Comparison of ENCODE assay signal across 25 mouse cellular contexts in the genomic region with DNA sequence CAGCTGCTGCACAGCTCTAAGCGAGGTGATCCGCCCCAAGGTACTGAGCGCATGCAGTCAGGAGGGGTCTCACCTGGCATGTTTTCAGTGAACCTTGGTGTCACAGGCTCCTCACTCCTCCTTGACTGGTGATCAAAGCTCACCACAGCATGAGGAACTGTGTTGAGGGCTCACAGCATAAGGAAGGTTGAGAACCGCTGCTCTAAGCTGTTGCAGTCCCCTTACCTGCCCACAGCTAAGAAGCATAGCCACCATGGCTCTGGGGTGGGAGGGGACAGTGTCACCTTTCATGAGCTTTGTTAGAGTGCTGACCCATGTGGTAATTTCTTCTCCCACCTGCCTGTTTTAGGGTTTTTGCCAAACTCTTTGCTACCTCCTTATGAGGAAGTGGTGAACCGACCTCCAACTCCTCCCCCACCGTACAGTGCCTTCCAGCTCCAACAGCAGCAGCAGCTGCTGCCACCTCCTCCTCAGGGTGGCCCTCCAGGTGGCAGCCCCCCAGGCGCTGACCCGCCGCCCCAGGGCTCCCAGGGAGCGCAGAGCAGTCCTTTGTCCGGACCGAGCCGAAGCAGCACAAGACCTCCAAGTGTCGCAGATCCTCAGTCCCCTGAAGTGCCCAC. TPM values are rescaled to one million over a fixed set of nuclear protein-coding genes. Genes with fewer than 3 reads are reported as not detected.
DNase-seq lines count a peak whose midpoint lies in the region; ATAC-seq and TF ChIP-seq lines count a peak whose summit lies in the region.
"Had no signal": no experiment of that assay in that cellular context is flagged by ENCODE, and none has a peak within 500 bp of the region (broad histone marks: within the 10 kb centered on the region; RNA-seq: fewer than 3 reads in every experiment).

No protein-coding gene starts in this region.

- peaks cover 67% of the 10 kb centered on the region for H3K36me3 ChIP-seq in heart, postnatal 0 days (replicated peaks; ENCODE audit: control insufficient read depth, insufficient read depth, low read length)
- H3K36me3 ChIP-seq in forebrain, embryonic 14.5 days (ENCODE audit: control insufficient read depth, insufficient read depth, low read length), result peaks cover 47% of the 10 kb centered on the region

- no peak overlapping the region for H3K4me3 ChIP-seq in heart, postnatal 0 days (ENCODE audit: low read depth, low read length)
- H3K4me3 ChIP-seq in forebrain, embryonic 14.5 days (ENCODE audit: low read depth, low read length), result no peak overlapping the region
- H3K4me3 ChIP-seq: forebrain, embryonic 13.5 days; heart, embryonic 10.5 days; hindbrain, embryonic 15.5 days; limb, embryonic 12.5 days; midbrain, embryonic 10.5 days had no signal

- 91% methylated on average over 14 of the region's 14 CpGs for WGBS in heart, postnatal 0 days
- 92% methylated on average over 14 of the region's 14 CpGs for WGBS in forebrain, embryonic 14.5 days

- intact Hi-C loops in heart, postnatal 14 days (cut with DNase I), result no loop called here

- DNase-seq in heart, postnatal 0 days (ENCODE audit: low spot score), result no peak
- no peak for DNase-seq in heart, postnatal 14 days
- peak; percentile 17 for DNase-seq in T-cell, adult 2 months (ENCODE audit: low spot score)
- peak; percentile 76 for DNase-seq in thymus, postnatal 14 days
- DNase-seq in forebrain, embryonic 14.5 days (ENCODE audit: low spot score), result no peak
- no peak for DNase-seq in embryo, embryonic 10.5 days (ENCODE audit: low spot score)
- DNase-seq: adrenal gland, postnatal 10 days; cerebellum, adult 18-20 months; cerebellum, postnatal 36 days; gastrocnemius, postnatal 14 days; heart, postnatal 36 days; kidney, postnatal 36 days; lung, postnatal 36 days had no signal

- no peaks in the 10 kb centered on the region for H3K9me3 ChIP-seq in heart, postnatal 0 days (replicated peaks; ENCODE audit: control insufficient read depth, low read length)
- no peaks in the 10 kb centered on the region for H3K9me3 ChIP-seq in forebrain, embryonic 14.5 days (replicated peaks; ENCODE audit: control insufficient read depth, low read length)
- H3K9me3 ChIP-seq: forebrain, embryonic 13.5 days; heart, embryonic 10.5 days; hindbrain, embryonic 15.5 days; limb, embryonic 12.5 days; midbrain, embryonic 10.5 days had no signal

- ATAC-seq in heart, postnatal 0 days (ENCODE audit: insufficient read depth, low read depth), result no peak
- ATAC-seq in megakaryocyte progenitor cell, adult 5-6 weeks (replicated peaks; ENCODE audit: poor library complexity), result peak; percentile 72
- ATAC-seq in forebrain, embryonic 14.5 days, result no peak
- ATAC-seq in CD4-positive, CD25-positive, alpha-beta regulatory T cell, adult 4 months, result no peak
- ATAC-seq: forebrain, embryonic 13.5 days; intestine, embryonic 16.5 days had no signal

- H3K4me2 ChIP-seq in heart, postnatal 0 days (ENCODE audit: low read depth, low read length), result no peak overlapping the region
- H3K4me2 ChIP-seq in forebrain, embryonic 14.5 days (ENCODE audit: low read length), result no peak overlapping the region
- H3K4me2 ChIP-seq: forebrain, embryonic 13.5 days; hindbrain, embryonic 15.5 days; limb, embryonic 12.5 days had no signal

- H3K4me1 ChIP-seq in heart, postnatal 0 days (ENCODE audit: control insufficient read depth, insufficient read depth), result no peaks in the 10 kb centered on the region
- H3K4me1 ChIP-seq in forebrain, embryonic 14.5 days (ENCODE audit: control insufficient read depth, insufficient read depth, low read length), result no peaks in the 10 kb centered on the region
- H3K4me1 ChIP-seq: forebrain, embryonic 13.5 days; hindbrain, embryonic 15.5 days; limb, embryonic 12.5 days; midbrain, embryonic 10.5 days had no signal

- no peak for TF ChIP-seq CTCF in heart, postnatal 0 days (IDR thresholded peaks at IDR 0.05; ENCODE audit: low read depth)

- no peak for TF ChIP-seq EP300 in heart, postnatal 0 days (IDR thresholded peaks at IDR 0.05; ENCODE audit: low read depth)

- H3K27me3 ChIP-seq in heart, postnatal 0 days (ENCODE audit: control insufficient read depth, insufficient read depth, low read length), result no peaks in the 10 kb centered on the region
- H3K27me3 ChIP-seq in forebrain, embryonic 14.5 days (replicated peaks; ENCODE audit: control insufficient read depth, insufficient read depth, low read length), result no peaks in the 10 kb centered on the region
- H3K27me3 ChIP-seq: forebrain, embryonic 13.5 days; hindbrain, embryonic 15.5 days; limb, embryonic 12.5 days had no signal

- H3K9ac ChIP-seq in heart, postnatal 0 days (replicated peaks; ENCODE audit: low read depth, low read length), result no peak overlapping the region
- H3K9ac ChIP-seq in forebrain, embryonic 14.5 days (ENCODE audit: low read length), result no peak overlapping the region
- H3K9ac ChIP-seq: forebrain, embryonic 13.5 days; hindbrain, embryonic 15.5 days; limb, embryonic 12.5 days; liver, embryonic 14.5 days had no signal

- H3K27ac ChIP-seq in heart, postnatal 0 days (ENCODE audit: low read depth), result peak overlapping the region; percentile 39; the same call in 1 of the 2 replicates
- H3K27ac ChIP-seq in forebrain, embryonic 14.5 days (ENCODE audit: low read depth, low read length), result no peak overlapping the region
- H3K27ac ChIP-seq: forebrain, embryonic 13.5 days; heart, embryonic 10.5 days; hindbrain, embryonic 15.5 days; limb, embryonic 12.5 days; liver, embryonic 14.5 days; midbrain, embryonic 10.5 days had no signal

RNA-seq across cellular contexts. Expression of a gene that starts 19.2 kb away (rescaled TPM):
- 0.08 and 3.9 TPM in 2 replicates for total RNA-seq in heart, postnatal 0 days (2014; rRNA removed; ENCODE audit: low replicate concordance)
- 0.68 and 0.88 TPM in 2 replicates for polyA plus RNA-seq in heart, postnatal 0 days (2015; fragmentation: Nextera tagmentation; extraction: Ambion mirVana)
- not detected for total RNA-seq in heart, postnatal 14 days (2021)
- total RNA-seq in megakaryocyte progenitor cell, adult 5-6 weeks (2015), result not detected in 2 replicates
- not detected in 2 replicates for total RNA-seq in megakaryocyte progenitor cell, adult 5-6 weeks (2017)
- not detected in 2 replicates for polyA plus RNA-seq in forebrain, embryonic 14.5 days (2014; fragmentation: Nextera tagmentation; extraction: Ambion mirVana)
- not detected for polyA plus RNA-seq in CD4-positive, CD25-positive, alpha-beta regulatory T cell, adult 4 months (2017; shearing (Covaris generic))
- total RNA-seq: gastrocnemius, postnatal 14 days; heart, postnatal 36 days; midbrain, postnatal 0 days had no signal
- polyA plus RNA-seq: embryonic facial prominence, embryonic 11.5 days; forebrain, embryonic 13.5 days; hindbrain, embryonic 15.5 days; kidney, embryonic 14.5 days; limb, embryonic 12.5 days; midbrain, embryonic 10.5 days; midbrain, postnatal 0 days had no signal

RNA-seq across cellular contexts. Expression of a gene that starts 36.0 kb away (rescaled TPM):
- total RNA-seq in heart, postnatal 0 days (2014; rRNA removed; ENCODE audit: low replicate concordance), result 2.4 and 9.0 TPM in 2 replicates
- 18.7 and 22.2 TPM in 2 replicates for polyA plus RNA-seq in heart, postnatal 0 days (2015; fragmentation: Nextera tagmentation; extraction: Ambion mirVana)
- total RNA-seq in heart, postnatal 14 days (2021), result 1 to 10 TPM; 8.7 to 9.6 TPM
- 14.1 TPM in 2 replicates for total RNA-seq in megakaryocyte progenitor cell, adult 5-6 weeks (2015)
- 4.6 and 6.5 TPM in 2 replicates for total RNA-seq in megakaryocyte progenitor cell, adult 5-6 weeks (2017)
- polyA plus RNA-seq in forebrain, embryonic 14.5 days (2014; fragmentation: Nextera tagmentation; extraction: Ambion mirVana), result 10.5 and 12.5 TPM in 2 replicates
- polyA plus RNA-seq in CD4-positive, CD25-positive, alpha-beta regulatory T cell, adult 4 months (2017; shearing (Covaris generic)), result 1 to 10 TPM; 6.8 to 7.4 TPM

RNA-seq across cellular contexts. Expression of a gene that starts 53.5 kb away (rescaled TPM):
- total RNA-seq in heart, postnatal 0 days (2014; rRNA removed; ENCODE audit: low replicate concordance), result 24.1 and 33.7 TPM in 2 replicates
- polyA plus RNA-seq in heart, postnatal 0 days (2015; fragmentation: Nextera tagmentation; extraction: Ambion mirVana), result 54.4 and 61.7 TPM in 2 replicates
- 10 to 100 TPM; 73.6 to 79.9 TPM for total RNA-seq in heart, postnatal 14 days (2021)
- 31.2 and 43.3 TPM in 2 replicates for total RNA-seq in megakaryocyte progenitor cell, adult 5-6 weeks (2015)
- total RNA-seq in megakaryocyte progenitor cell, adult 5-6 weeks (2017), result 54.4 and 65.8 TPM in 2 replicates
- polyA plus RNA-seq in forebrain, embryonic 14.5 days (2014; fragmentation: Nextera tagmentation; extraction: Ambion mirVana), result 19.8 and 22.6 TPM in 2 replicates
- polyA plus RNA-seq in CD4-positive, CD25-positive, alpha-beta regulatory T cell, adult 4 months (2017; shearing (Covaris generic)), result 10 to 100 TPM; 15.1 to 15.2 TPM

RNA-seq across cellular contexts. Expression of a gene that starts 54.8 kb away (rescaled TPM):
- 72.8 and 89.7 TPM in 2 replicates for total RNA-seq in heart, postnatal 0 days (2014; rRNA removed; ENCODE audit: low replicate concordance)
- 34.4 and 36.4 TPM in 2 replicates for polyA plus RNA-seq in heart, postnatal 0 days (2015; fragmentation: Nextera tagmentation; extraction: Ambion mirVana)
- total RNA-seq in heart, postnatal 14 days (2021), result 10 to 100 TPM; 60.3 to 68.7 TPM
- 17.0 and 18.4 TPM in 2 replicates for total RNA-seq in megakaryocyte progenitor cell, adult 5-6 weeks (2015)
- total RNA-seq in megakaryocyte progenitor cell, adult 5-6 weeks (2017), result 23.3 and 25.7 TPM in 2 replicates
- 23.6 and 25.5 TPM in 2 replicates for polyA plus RNA-seq in forebrain, embryonic 14.5 days (2014; fragmentation: Nextera tagmentation; extraction: Ambion mirVana)
- 10 to 100 TPM; 19.2 to 20.8 TPM for polyA plus RNA-seq in CD4-positive, CD25-positive, alpha-beta regulatory T cell, adult 4 months (2017; shearing (Covaris generic))

Comparison
In these comparisons a context has a peak if more than half of its experiments do, and no peak if none do; other contexts are left out.
1. DNase-seq: peak in T-cell, adult 2 months (single experiment) and thymus, postnatal 14 days (single experiment); none in heart, postnatal 0 days (single experiment), heart, postnatal 14 days (0 of 2), forebrain, embryonic 14.5 days (single experiment) and embryo, embryonic 10.5 days (single experiment).